Mouse (Mus musculus) stomach, embryonic 16.5 days (tissue): ENCODE data around the gene G0s2. TPM values are rescaled to one million over a fixed set of nuclear protein-coding genes. Genes with fewer than 3 reads are reported as not detected.

ENCODE experiments used
- ATAC-seq: fragments of 200-750 bp; cut with Nextera tagmentation; 2 replicates; pipeline ENCODE4 v1.8.0; 2017; ENCODE audit warnings: moderate number of reproducible peaks, moderate TSS enrichment; ENCODE audit not compliant: insufficient read depth, low FRiP score
- H3K27ac ChIP-seq: fragments of 300-500 bp; sonication (generic); 2 replicates; pipeline ENCODE4 v1.5.1; 2014; ENCODE audit warnings: low read length
- H3K27me3 ChIP-seq: fragments of 300-500 bp; sonication (generic); 2 replicates; pipeline ENCODE4 v1.6.1; 2014; ENCODE audit warnings: low read length, control low read depth, mixed read lengths; ENCODE audit not compliant: control insufficient read depth, insufficient read depth
- H3K36me3 ChIP-seq: fragments of 300-500 bp; sonication (generic); 2 replicates; pipeline ENCODE4 v1.6.1; 2014; ENCODE audit warnings: low read length; ENCODE audit not compliant: control insufficient read depth, insufficient read depth
- H3K4me1 ChIP-seq: fragments of 300-500 bp; sonication (generic); 2 replicates; pipeline ENCODE4 v1.6.1; 2014; ENCODE audit warnings: low read length, control low read depth, mixed read lengths; ENCODE audit not compliant: control insufficient read depth, insufficient read depth
- H3K4me2 ChIP-seq: fragments of 300-500 bp; sonication (generic); 2 replicates; pipeline ENCODE4 v1.6.1; 2014; ENCODE audit warnings: low read depth, low read length, mixed read lengths
- H3K4me3 ChIP-seq: fragments of 300-500 bp; sonication (generic); replicated peaks from 2 replicates; pipeline ENCODE4 v1.5.1; 2014; ENCODE audit warnings: mild to moderate bottlenecking, low read length
- H3K9ac ChIP-seq: fragments of 300-500 bp; sonication (generic); 2 replicates; pipeline ENCODE4 v1.6.1; 2014; ENCODE audit warnings: low read length
- H3K9me3 ChIP-seq: fragments of 300-500 bp; sonication (generic); replicated peaks from 2 replicates; pipeline ENCODE4 v1.6.1; 2016; ENCODE audit warnings: low read length, control low read depth; ENCODE audit not compliant: control insufficient read depth
- WGBS: fragments of 180-500 bp; shearing (Covaris S2); extraction: QIAGEN DNeasy Blood & Tissue Kit; methylation state at CpG from one replicate; pipeline ENCODE4 v1.1.7; 2014; 5-methylcytosine and 5-hydroxymethylcytosine counted together
- polyA plus RNA-seq: library from polyadenylated mRNA; unstranded; fragments of >200 nt; fragmentation: Nextera tagmentation; extraction: Ambion mirVana; gene quantifications from 2 replicates; pipeline ENCODE4 v1.2.1, GENCODE M21; 2015

Gene G0s2
- polyA plus RNA-seq, 1 experiment from 2014 or later = 46.7 TPM

- 0 out of 2 replicates have a peak, but pooled peaks cover 3% of the 10 kb centered on the region for H3K4me1 ChIP-seq
- no peak overlapping the region for H3K4me2 ChIP-seq
- no peak overlapping the region for H3K9ac ChIP-seq
- H3K27me3 ChIP-seq = no peaks in the 10 kb centered on the region
- H3K4me3 ChIP-seq = no peak overlapping the region
- WGBS = 32% methylated on average over 3 of the region's 3 CpGs
- no peaks in the 10 kb centered on the region for H3K36me3 ChIP-seq
- no peaks in the 10 kb centered on the region for H3K9me3 ChIP-seq
- no peak for ATAC-seq
- no peak overlapping the region for H3K27ac ChIP-seq
These were observed 47.5 kb downstream of the G0s2 start for GRCm38 (mm10) chr1:193225531-193225930.

Other genes starting within 250 kb of the G0s2 start
- gene Syt14, start 237.4 kb downstream of the G0s2 start, polyA plus RNA-seq = 1.3 and 1.5 TPM in 2 replicates
- 6.6 and 6.8 TPM in 2 replicates for gene Diexf, start 142.9 kb downstream of the G0s2 start, polyA plus RNA-seq
- gene Irf6, start 120.1 kb downstream of the G0s2 start, polyA plus RNA-seq = 74.0 and 91.4 TPM in 2 replicates
- gene A130010J15Rik, start 105.2 kb downstream of the G0s2 start, polyA plus RNA-seq = 15.8 and 17.7 TPM in 2 replicates
- 5.0 and 8.5 TPM in 2 replicates for gene Traf3ip3, start 71.5 kb downstream of the G0s2 start, polyA plus RNA-seq
- 17.6 and 24.6 TPM in 2 replicates for gene Lamb3, start 65.5 kb downstream of the G0s2 start, polyA plus RNA-seq
- gene Hsd11b1, start 9.1 kb downstream of the G0s2 start, polyA plus RNA-seq = 2.1 and 3.0 TPM in 2 replicates
- 7.9 and 8.4 TPM in 2 replicates for gene Camk1g, start 97.1 kb upstream of the G0s2 start, polyA plus RNA-seq